Mouse (Mus musculus): ENCODE measurements around the gene Psmb3. TPM values are rescaled to one million over a fixed set of nuclear protein-coding genes. Genes with fewer than 3 reads are reported as not detected.

Gene Psmb3
- total RNA-seq, 2 experiments from 2014 or later: 150 to 167 TPM

DNA sequence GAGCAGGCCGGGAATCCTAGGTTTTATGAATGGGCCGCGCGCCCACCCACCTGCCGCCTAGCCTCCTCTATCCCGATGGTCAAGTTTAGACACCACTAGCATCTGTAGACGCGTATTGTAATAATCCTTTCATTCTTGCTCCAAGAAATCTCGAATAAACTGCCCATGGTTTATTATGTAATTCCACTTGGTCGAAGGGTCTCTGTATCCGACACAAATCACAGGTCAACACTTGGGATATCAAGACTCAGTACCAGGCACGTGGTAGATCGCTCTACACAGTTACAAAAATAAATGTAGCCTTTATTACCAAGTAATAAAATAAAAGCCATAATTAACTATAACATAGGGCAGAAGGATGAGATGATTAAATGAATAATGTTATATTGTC, 42.1 kb downstream of the Psmb3 start:
- DNase-seq (ENCODE audit: low spot score): no peak

- no peak for DNase-seq (ENCODE audit: low spot score)
Observed at GRCm38 (mm10) chr11:97747773-97748172, 44.6 kb downstream of the Psmb3 start.

DNA sequence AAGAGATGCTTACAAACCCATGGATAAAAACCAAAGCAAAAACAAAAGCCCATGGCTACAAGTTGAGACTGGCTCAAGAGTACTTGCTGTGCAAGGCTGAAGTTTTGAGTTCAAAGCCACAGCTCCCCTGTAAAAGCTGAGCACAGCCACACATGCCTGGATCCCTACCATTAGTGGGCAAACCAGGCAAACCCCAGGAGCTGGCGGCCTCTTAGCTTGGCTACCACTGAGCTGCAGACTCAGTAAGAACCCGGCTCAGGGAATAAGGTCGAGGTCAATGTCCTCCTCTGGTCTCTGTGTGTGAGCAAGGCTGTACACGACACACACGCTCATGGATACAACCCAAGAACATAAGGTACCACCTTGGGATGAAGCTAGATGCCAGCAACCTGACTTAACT, 45.3 kb downstream of the Psmb3 start:
- DNase-seq (ENCODE audit: low spot score): no peak

GRCm38 (mm10) chr11:97753277-97753676, 50.1 kb downstream of the Psmb3 start:
- no peak for DNase-seq (ENCODE audit: low spot score)

GRCm38 (mm10) chr11:97758125-97758524, 54.9 kb downstream of the Psmb3 start:
- DNase-seq (ENCODE audit: low spot score): no peak

DNA sequence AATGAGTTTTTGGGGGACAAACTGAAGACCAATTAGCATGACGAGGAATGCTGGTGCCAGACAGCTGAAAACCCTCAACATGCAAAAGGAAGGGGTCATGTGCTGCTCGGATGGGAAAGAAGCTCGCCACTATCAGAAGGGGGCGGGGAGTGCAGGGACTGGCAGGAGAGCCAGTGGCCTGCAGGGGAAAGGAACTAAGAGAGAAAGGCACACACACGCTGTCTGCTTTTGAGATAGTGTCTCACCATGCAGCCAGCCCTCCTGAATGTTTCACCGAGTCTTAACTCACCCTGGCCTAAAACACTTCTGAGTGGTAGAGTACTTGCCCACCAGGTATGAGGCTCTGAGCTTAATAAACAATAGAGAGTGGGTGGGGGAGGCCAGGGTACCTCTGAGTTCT, 55.7 kb downstream of the Psmb3 start:
- DNase-seq (ENCODE audit: low spot score): no peak

DNA sequence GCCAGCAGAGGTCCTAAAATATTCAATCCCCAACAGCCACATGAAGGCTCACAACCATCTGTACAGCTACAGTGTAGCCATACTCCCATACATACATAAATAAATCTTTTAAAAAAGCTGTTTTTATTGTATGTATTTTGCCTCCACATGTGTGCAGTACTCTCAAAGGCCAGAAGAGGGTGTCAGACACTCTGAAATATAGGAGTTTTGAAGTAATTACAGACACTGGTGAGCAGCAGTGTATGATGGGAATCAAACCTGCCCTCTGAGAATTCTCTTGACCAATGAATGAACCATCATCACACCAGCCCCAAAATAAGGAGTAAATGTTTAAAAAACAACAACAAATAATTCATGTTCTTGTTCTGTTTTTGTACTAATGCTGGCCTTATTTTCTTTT, 58.4 kb downstream of the Psmb3 start:
- no peak for DNase-seq (ENCODE audit: low spot score)

Small RNA genes lying within 50 kb of the gene (microRNA-seq; reads per million reads assigned to microRNA genes)
- not detected for gene Gm24158
- gene Mir6927: not detected
- not detected for gene Mir8102

Other genes starting within 250 kb of the Psmb3 start
- gene 4933428G20Rik, start 203.1 kb upstream of the Psmb3 start, total RNA-seq (2021): not detected
- gene Srcin1, start 127.2 kb upstream of the Psmb3 start, total RNA-seq (2021): 1 to 10 TPM; 1.3 to 1.9 TPM
- gene Epop, start 73.7 kb upstream of the Psmb3 start, total RNA-seq (2021): under 1 TPM; 0.75 to 1.00 TPM
- 10 to 100 TPM; 44.1 to 51.0 TPM for gene Mllt6, start 40.0 kb upstream of the Psmb3 start, total RNA-seq (2021)
- 100 to 1,000 TPM in 1 of 2 experiments, 10 to 100 TPM in 1; 96.7 to 102 TPM for gene Cisd3, start 17.6 kb upstream of the Psmb3 start, total RNA-seq (2021)
- 1 to 10 TPM in 1 of 2 experiments, under 1 TPM in 1; 0.96 to 2.3 TPM for gene Pcgf2, start 2.9 kb upstream of the Psmb3 start, total RNA-seq (2021)
- gene Pip4k2b, start 41.3 kb downstream of the Psmb3 start, total RNA-seq (2021): 10 to 100 TPM; 64.7 TPM
- gene Cwc25, start 63.2 kb downstream of the Psmb3 start, total RNA-seq (2021): 1 to 10 TPM; 5.2 to 5.9 TPM
- not detected for gene 1700001P01Rik, start 72.5 kb downstream of the Psmb3 start, total RNA-seq (2021)
- 100 to 1,000 TPM; 426 to 450 TPM for gene Rpl23, start 79.0 kb downstream of the Psmb3 start, total RNA-seq (2021)
- gene Lasp1, start 95.6 kb downstream of the Psmb3 start, total RNA-seq (2021): 10 to 100 TPM; 10.0 to 19.2 TPM
- gene B230217C12Rik, start 137.4 kb downstream of the Psmb3 start, total RNA-seq (2021): under 1 TPM; 0.19 to 0.34 TPM
- under 1 TPM; 0.16 to 0.38 TPM for gene Fbxo47, start 180.8 kb downstream of the Psmb3 start, total RNA-seq (2021)

Measured in gastrocnemius, adult 18-20 months (tissue).